Mouse (Mus musculus) lung, adult 2 months (tissue): ENCODE results near the gene Olfm1.

Experiments used
- CTCF ChIP-seq: fragments of 200-500 bp; IDR thresholded peaks from 2 replicates; pipeline ENCODE4 v1.5.1; 2011; ENCODE audit warnings: mild to moderate bottlenecking, low read length, control low read depth; ENCODE audit not compliant: insufficient read depth
- POLR2A ChIP-seq: fragments of 200-500 bp; IDR thresholded peaks from 2 replicates; pipeline ENCODE4 v1.6.1; 2011; ENCODE audit warnings: low read depth, mild to moderate bottlenecking, control low read depth, low read length, borderline replicate concordance; ENCODE audit errors: extremely low read depth

DNA sequence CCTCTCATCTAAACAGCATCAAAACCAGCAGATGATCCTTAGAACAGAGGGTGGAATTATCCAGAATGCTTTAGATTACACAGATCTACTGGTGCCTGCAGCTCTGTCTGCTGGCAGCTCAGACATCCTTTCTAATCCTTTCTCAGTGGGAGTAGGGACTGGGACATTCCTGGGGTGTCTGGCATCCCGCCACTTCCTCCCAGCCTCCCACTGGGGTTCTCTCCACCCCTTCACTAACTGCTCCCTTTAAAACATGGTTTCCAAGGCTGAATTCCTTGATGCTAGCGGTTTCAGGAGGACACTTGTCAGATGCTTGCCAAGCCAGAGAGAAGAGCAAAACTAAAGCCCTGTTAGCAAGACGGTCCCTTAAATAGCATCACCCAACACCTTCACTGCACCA is 33.1 kb downstream of the Olfm1 start:
- TF ChIP-seq CTCF (no peak), POLR2A (no peak)
